Mouse (Mus musculus): ENCODE results near the gene Fut2. TPM values are rescaled to one million over a fixed set of nuclear protein-coding genes. Genes with fewer than 3 reads are reported as not detected.

Fut2 gene
- polyA plus RNA-seq (2016; fragmentation: Nextera tagmentation; extraction: Ambion mirVana): 0.05 TPM in 1 of 2 replicates, not detected in the other

- Histone ChIP-seq H3K4me1 (peaks cover 16% of the 10 kb centered on the region), H3K27ac (replicated peaks) (no peak within 1 kb of the TSS), H3K4me3 (no peak within 1 kb of the TSS; the same call in 1 of the 2 replicates), H3K9me3 (replicated peaks) (no peaks in the 10 kb centered on the region), H3K27me3 (ENCODE audit: low read depth, poor library complexity, severe bottlenecking) (no peaks in the 10 kb centered on the region), H3K36me3 (no peaks in the 10 kb centered on the region)
- 85% methylated on average over 7 of the region's 7 CpGs for WGBS
- no peak for DNase-seq (ENCODE audit: low spot score)
Measured at GRCm38 (mm10) chr7:45666161-45666560, at the start of gene Fut2. Fut2 (minus strand) TSS chr7:45666394.

- peak within 1 kb of the TSS; percentile 89 for H3K27ac ChIP-seq (replicated peaks)
- no peaks in the 10 kb centered on the region for H3K9me3 ChIP-seq (replicated peaks)
- peak within 1 kb of the TSS; percentile 82 for H3K4me3 ChIP-seq
- DNase-seq (ENCODE audit: low spot score): peak; percentile 97
- H3K4me1 ChIP-seq: peaks cover 57% of the 10 kb centered on the region
- no peaks in the 10 kb centered on the region for H3K27me3 ChIP-seq (ENCODE audit: low read depth, poor library complexity, severe bottlenecking)
- peaks cover 53% of the 10 kb centered on the region for H3K36me3 ChIP-seq
- 8% methylated on average over 34 of the region's 34 CpGs for WGBS
Measured at GRCm38 (mm10) chr7:45715090-45715708, 49.0 kb upstream of the Fut2 start, which contains the start of gene Rpl18. Rpl18 (plus strand) TSS chr7:45715457.

- H3K27me3 ChIP-seq (ENCODE audit: low read depth, poor library complexity, severe bottlenecking): no peaks in the 10 kb centered on the region
- no peak for DNase-seq (ENCODE audit: low spot score)
- H3K4me3 ChIP-seq: peak overlapping the region; percentile 82
- 12% methylated on average over 14 of the region's 14 CpGs for WGBS
- H3K4me1 ChIP-seq: peaks cover 58% of the 10 kb centered on the region
- no peaks in the 10 kb centered on the region for H3K9me3 ChIP-seq (replicated peaks)
- peak overlapping the region; percentile 89 for H3K27ac ChIP-seq (replicated peaks)
- peaks cover 53% of the 10 kb centered on the region for H3K36me3 ChIP-seq
Measured at GRCm38 (mm10) chr7:45714630-45715089, 48.5 kb upstream of the Fut2 start.

- H3K27ac ChIP-seq (replicated peaks): no peak overlapping the region
Measured at GRCm38 (mm10) chr7:45713881-45714520, 47.8 kb upstream of the Fut2 start.

GRCm38 (mm10) chr7:45713396-45713795 is 47.2 kb upstream of the Fut2 start:
- WGBS: 93% methylated on average over 16 of the region's 16 CpGs
- H3K27ac ChIP-seq (replicated peaks): no peak overlapping the region
- H3K27me3 ChIP-seq (ENCODE audit: low read depth, poor library complexity, severe bottlenecking): no peaks in the 10 kb centered on the region
- peaks cover 60% of the 10 kb centered on the region for H3K4me1 ChIP-seq
- peaks cover 45% of the 10 kb centered on the region for H3K36me3 ChIP-seq
- no peak for DNase-seq (ENCODE audit: low spot score)
- peak overlapping the region; percentile 82; the same call in 1 of the 2 replicates for H3K4me3 ChIP-seq
- no peaks in the 10 kb centered on the region for H3K9me3 ChIP-seq (replicated peaks)

More at GRCm38 (mm10) chr7:45713881-45714520, 47.8 kb upstream of the Fut2 start:
- H3K36me3 ChIP-seq: peaks cover 48% of the 10 kb centered on the region
- H3K27me3 ChIP-seq (ENCODE audit: low read depth, poor library complexity, severe bottlenecking): no peaks in the 10 kb centered on the region
- no peak for DNase-seq (ENCODE audit: low spot score)
- WGBS: 90% methylated on average over 6 of the region's 6 CpGs
- H3K4me1 ChIP-seq: peaks cover 58% of the 10 kb centered on the region
- peak overlapping the region; percentile 82 for H3K4me3 ChIP-seq
- no peaks in the 10 kb centered on the region for H3K9me3 ChIP-seq (replicated peaks)

- no peaks in the 10 kb centered on the region for H3K27me3 ChIP-seq (ENCODE audit: low read depth, poor library complexity, severe bottlenecking)
- DNase-seq (ENCODE audit: low spot score): no peak
- H3K36me3 ChIP-seq: peaks cover 45% of the 10 kb centered on the region
- H3K4me3 ChIP-seq: peak overlapping the region; percentile 9; the same call in 1 of the 2 replicates
- H3K9me3 ChIP-seq (replicated peaks): no peaks in the 10 kb centered on the region
- H3K27ac ChIP-seq (replicated peaks): no peak overlapping the region
- 88% methylated on average over 21 of the region's 21 CpGs for WGBS
- peaks cover 71% of the 10 kb centered on the region for H3K4me1 ChIP-seq
Measured at GRCm38 (mm10) chr7:45712022-45712757, 46.0 kb upstream of the Fut2 start.

- Histone ChIP-seq H3K4me1 (peaks cover 71% of the 10 kb centered on the region), H3K27me3 (ENCODE audit: low read depth, poor library complexity, severe bottlenecking) (no peaks in the 10 kb centered on the region), H3K9me3 (replicated peaks) (no peaks in the 10 kb centered on the region), H3K36me3 (peaks cover 45% of the 10 kb centered on the region), H3K4me3 (peak overlapping the region; percentile 9; the same call in 1 of the 2 replicates), H3K27ac (replicated peaks) (no peak overlapping the region)
- WGBS: 94% methylated on average over 24 of the region's 24 CpGs
- DNase-seq (ENCODE audit: low spot score): no peak
Measured at GRCm38 (mm10) chr7:45711316-45712021, 45.3 kb upstream of the Fut2 start.

DNA sequence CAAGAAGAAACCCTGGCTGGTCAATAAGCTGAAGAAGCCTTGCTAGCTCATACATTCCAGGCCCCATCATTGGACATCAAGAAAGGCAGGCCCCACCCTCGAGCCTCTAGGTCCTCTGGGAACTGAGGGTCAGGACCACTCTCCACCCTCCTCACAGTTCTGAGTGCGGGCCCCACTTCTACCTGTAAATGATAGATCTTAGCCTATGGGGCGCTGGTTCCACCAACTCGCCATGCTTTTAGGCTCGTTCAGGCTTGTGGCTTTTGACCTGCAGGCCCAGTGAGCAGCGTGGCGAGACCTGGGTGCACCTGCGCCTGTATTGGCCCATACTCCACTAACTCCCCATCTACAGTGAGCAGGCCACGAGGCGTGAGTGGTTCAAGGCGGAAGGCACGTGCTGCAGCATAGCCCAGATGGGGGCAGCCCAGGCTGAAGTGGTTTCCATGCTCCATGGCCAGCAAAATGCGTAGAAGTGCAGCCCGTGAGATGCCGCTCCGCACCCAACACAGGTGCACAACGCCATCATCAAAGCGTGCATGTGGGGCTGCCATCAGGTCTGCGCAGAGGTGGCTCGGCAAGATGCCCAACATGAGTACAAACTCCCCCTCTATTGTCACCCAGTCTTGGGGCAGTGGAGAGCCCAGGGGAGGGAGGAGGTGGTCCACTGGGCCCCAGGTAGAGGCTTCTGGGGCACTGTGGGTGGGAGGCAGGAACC is 44.4 kb upstream of the Fut2 start:
- Histone ChIP-seq H3K27ac (replicated peaks) (no peak overlapping the region), H3K27me3 (ENCODE audit: low read depth, poor library complexity, severe bottlenecking) (no peaks in the 10 kb centered on the region), H3K36me3 (peaks cover 45% of the 10 kb centered on the region), H3K4me3 (no peak overlapping the region), H3K9me3 (replicated peaks) (no peaks in the 10 kb centered on the region), H3K4me1 (peaks cover 71% of the 10 kb centered on the region)
- WGBS: 95% methylated on average over 20 of the region's 20 CpGs
- no peak for DNase-seq (ENCODE audit: low spot score)

GRCm38 (mm10) chr7:45709677-45710355 is 43.6 kb upstream of the Fut2 start:
- Histone ChIP-seq H3K27me3 (ENCODE audit: low read depth, poor library complexity, severe bottlenecking) (no peaks in the 10 kb centered on the region), H3K27ac (replicated peaks) (peak overlapping the region; percentile 50), H3K4me1 (peaks cover 71% of the 10 kb centered on the region), H3K4me3 (peak overlapping the region; percentile 11; the same call in 1 of the 2 replicates), H3K36me3 (peaks cover 45% of the 10 kb centered on the region), H3K9me3 (replicated peaks) (no peaks in the 10 kb centered on the region)
- WGBS: 74% methylated on average over 14 of the region's 14 CpGs
- no peak for DNase-seq (ENCODE audit: low spot score)

DNA sequence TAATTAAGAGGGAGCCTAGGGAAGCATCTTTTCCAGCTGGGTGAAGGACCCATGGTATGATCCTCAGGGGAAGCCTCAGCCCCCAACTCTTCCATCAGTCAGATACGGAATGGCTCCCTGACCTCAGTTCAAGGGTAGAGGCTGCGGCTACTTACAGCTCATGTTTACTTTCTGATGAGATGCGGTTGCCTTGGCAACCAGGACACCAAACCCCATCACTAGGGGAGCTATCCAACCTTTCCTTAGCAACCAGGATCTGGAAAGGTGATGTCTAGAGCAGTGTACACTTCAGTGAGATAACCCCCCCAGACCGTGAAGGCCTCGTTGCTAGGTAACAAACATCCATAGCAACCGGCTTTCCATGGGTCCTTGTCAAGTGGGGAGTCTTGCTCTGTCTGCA is 42.8 kb upstream of the Fut2 start:
- H3K27me3 ChIP-seq (ENCODE audit: low read depth, poor library complexity, severe bottlenecking): no peaks in the 10 kb centered on the region
- H3K9me3 ChIP-seq (replicated peaks): no peaks in the 10 kb centered on the region
- H3K36me3 ChIP-seq: peaks cover 45% of the 10 kb centered on the region
- peak; percentile 66 for DNase-seq (ENCODE audit: low spot score)
- peaks cover 68% of the 10 kb centered on the region for H3K4me1 ChIP-seq
- 0 out of 2 replicates have a peak overlapping the region, but pooled peaks have one; percentile 11 for H3K4me3 ChIP-seq
- 50% methylated on average over 6 of the region's 6 CpGs for WGBS
- H3K27ac ChIP-seq (replicated peaks): peak overlapping the region; percentile 50; the same call in 1 of the 2 replicates

- H3K4me1 ChIP-seq: peaks cover 72% of the 10 kb centered on the region
- 49% methylated on average over 13 of the region's 13 CpGs for WGBS
Measured at GRCm38 (mm10) chr7:45708221-45708761, 42.1 kb upstream of the Fut2 start.

More at GRCm38 (mm10) chr7:45708221-45708761, 42.1 kb upstream of the Fut2 start:
- no peak overlapping the region for H3K27ac ChIP-seq (replicated peaks)
- peaks cover 38% of the 10 kb centered on the region for H3K36me3 ChIP-seq
- no peak for DNase-seq (ENCODE audit: low spot score)
- no peaks in the 10 kb centered on the region for H3K9me3 ChIP-seq (replicated peaks)
- no peaks in the 10 kb centered on the region for H3K27me3 ChIP-seq (ENCODE audit: low read depth, poor library complexity, severe bottlenecking)
- peak overlapping the region; percentile 73; the same call in 1 of the 2 replicates for H3K4me3 ChIP-seq
